Mouse (Mus musculus) intestine, embryonic 16.5 days (tissue): Measurements from ENCODE around the gene Tmem168. TPM values are rescaled to one million over a fixed set of nuclear protein-coding genes. Genes with fewer than 3 reads are reported as not detected.

Experiments
- ATAC-seq: fragments of 200-750 bp; cut with Nextera tagmentation; 2 replicates; pipeline ENCODE4 v1.8.0; 2017; ENCODE audit warnings: moderate TSS enrichment, moderate library complexity
- H3K27ac ChIP-seq: fragments of 300-500 bp; sonication (generic); 2 replicates; pipeline ENCODE4 v1.5.1; 2014; ENCODE audit warnings: mild to moderate bottlenecking, low read length
- H3K27me3 ChIP-seq: fragments of 300-500 bp; sonication (generic); replicated peaks from 2 replicates; pipeline ENCODE4 v1.6.1; 2014; ENCODE audit warnings: low read length, control low read depth, mixed read lengths; ENCODE audit not compliant: control insufficient read depth, insufficient read depth
- H3K36me3 ChIP-seq: fragments of 300-500 bp; sonication (generic); 2 replicates; pipeline ENCODE4 v1.6.1; 2014; ENCODE audit warnings: low read length, control low read depth; ENCODE audit not compliant: control insufficient read depth, insufficient read depth
- H3K4me1 ChIP-seq: fragments of 300-500 bp; sonication (generic); 2 replicates; pipeline ENCODE4 v1.6.1; 2014; ENCODE audit warnings: low read length, control low read depth, mixed read lengths; ENCODE audit not compliant: control insufficient read depth, insufficient read depth
- H3K4me2 ChIP-seq: fragments of 300-500 bp; sonication (generic); 2 replicates; pipeline ENCODE4 v1.6.1; 2014; ENCODE audit warnings: low read depth, low read length, control low read depth
- H3K4me3 ChIP-seq: fragments of 300-500 bp; sonication (generic); 2 replicates; pipeline ENCODE4 v1.5.1; 2014; ENCODE audit warnings: mild to moderate bottlenecking, low read length
- H3K9ac ChIP-seq: fragments of 300-500 bp; sonication (generic); 2 replicates; pipeline ENCODE4 v1.6.1; 2014; ENCODE audit warnings: low read depth, low read length
- H3K9me3 ChIP-seq: fragments of 300-500 bp; sonication (generic); 2 replicates; pipeline ENCODE4 v1.6.1; 2016; ENCODE audit warnings: low read length, control low read depth; ENCODE audit not compliant: control insufficient read depth
- WGBS: fragments of 180-500 bp; shearing (Covaris S2); extraction: QIAGEN DNeasy Blood & Tissue Kit; methylation state at CpG from one replicate; pipeline ENCODE4 v1.1.7; 2014; 5-methylcytosine and 5-hydroxymethylcytosine counted together
- polyA plus RNA-seq: library from polyadenylated mRNA; unstranded; fragments of >200 nt; fragmentation: Nextera tagmentation; extraction: Ambion mirVana; gene quantifications from 2 replicates; pipeline ENCODE4 v1.2.1, GENCODE M21; 2015

The Tmem168 gene
- polyA plus RNA-seq, 1 experiment from 2014 or later = 30.1 TPM

- 71% methylated on average over 7 of the region's 7 CpGs for whole genome bisulfite sequencing
- no peak for ATAC-seq
These were observed 70.5 kb downstream of the Tmem168 start for GRCm38 (mm10) chr6:13537275-13537964.

More at GRCm38 (mm10) chr6:13537275-13537964, 70.5 kb downstream of the Tmem168 start:
- no peak overlapping the region for H3K27ac ChIP-seq
- no peaks in the 10 kb centered on the region for H3K36me3 ChIP-seq
- no peak overlapping the region for H3K9ac ChIP-seq
- H3K9me3 ChIP-seq = no peaks in the 10 kb centered on the region
- H3K4me1 ChIP-seq = no peaks in the 10 kb centered on the region
- no peak overlapping the region for H3K4me3 ChIP-seq
- no peak overlapping the region for H3K4me2 ChIP-seq
- no peaks in the 10 kb centered on the region for H3K27me3 ChIP-seq

Other genes with a start within 250 kb of the Tmem168 start
- 4.6 and 9.2 TPM in 2 replicates for gene Bmt2, start 69.9 kb upstream of the Tmem168 start, polyA plus RNA-seq
- 3.5 and 3.9 TPM in 2 replicates for gene Gpr85, start 231.8 kb upstream of the Tmem168 start, polyA plus RNA-seq